Mouse (Mus musculus) erythroblast, embryonic 14.5 days (primary cell): ENCODE measurements around the gene Zfp46.

Experiments
- GATA1 ChIP-seq: IDR thresholded peaks from 2 replicates; pipeline ENCODE4 v1.6.1; 2012; ENCODE audit warnings: low read length, inconsistent platforms, mixed read lengths
- TAL1 ChIP-seq: IDR thresholded peaks from 3 replicates; pipeline ENCODE4 v1.6.1; 2012; ENCODE audit warnings: low read length, inconsistent platforms, mixed read lengths

GRCm38 (mm10) chr4:136324226-136324625 is 39.7 kb downstream of the Zfp46 start:
- TF ChIP-seq GATA1 (no peak), TAL1 (no peak)
